Mouse (Mus musculus): ENCODE measurements around the gene Ccdc85b.
A peak's percentile ranks its signal among the peaks of the same experiment; 100 is the strongest.
"Not testable (repeated sequence)": the region's sequence is repeated elsewhere in the genome, so short reads cannot be mapped to it uniquely, and the experiment has no call there.

Gene Ccdc85b

GRCm38 (mm10) chr19:5457746-5458442, at the start of gene Ccdc85b:
Ccdc85b (minus strand) TSS chr19:5457894.
- peak; percentile 71 for DNase-seq

GRCm38 (mm10) chr19:5503687-5504086, 46.0 kb upstream of the Ccdc85b start, which contains the start of gene 1700020D05Rik:
1700020D05Rik (minus strand) TSS chr19:5503787.
- DNase-seq: no peak

DNA sequence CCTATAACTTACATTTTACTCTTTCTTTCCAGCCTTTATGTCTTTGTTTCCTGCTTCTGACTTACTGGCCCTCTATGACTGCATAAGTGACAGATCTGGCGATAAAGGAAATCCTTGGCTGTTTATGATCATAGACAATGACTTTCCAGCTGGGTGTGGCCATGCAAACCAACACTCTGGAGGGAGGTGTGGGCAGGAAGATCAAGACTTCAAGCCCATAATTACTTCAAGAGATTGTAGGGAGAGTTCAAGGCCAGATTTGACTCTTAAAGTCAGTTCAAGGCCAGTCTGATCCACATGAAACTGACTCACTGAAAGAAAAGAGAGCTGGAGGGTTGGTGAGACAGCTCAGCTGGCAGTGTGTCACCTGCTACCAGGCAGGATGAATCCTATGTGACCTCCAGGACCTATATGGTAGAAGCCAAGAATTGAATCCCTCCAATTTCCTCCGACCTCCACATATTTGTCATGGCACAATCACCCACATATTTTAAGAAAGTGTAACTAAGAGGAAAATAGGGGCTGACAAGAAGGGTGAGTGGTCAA, 42.7 kb upstream of the Ccdc85b start:
- no peak for DNase-seq

DNA sequence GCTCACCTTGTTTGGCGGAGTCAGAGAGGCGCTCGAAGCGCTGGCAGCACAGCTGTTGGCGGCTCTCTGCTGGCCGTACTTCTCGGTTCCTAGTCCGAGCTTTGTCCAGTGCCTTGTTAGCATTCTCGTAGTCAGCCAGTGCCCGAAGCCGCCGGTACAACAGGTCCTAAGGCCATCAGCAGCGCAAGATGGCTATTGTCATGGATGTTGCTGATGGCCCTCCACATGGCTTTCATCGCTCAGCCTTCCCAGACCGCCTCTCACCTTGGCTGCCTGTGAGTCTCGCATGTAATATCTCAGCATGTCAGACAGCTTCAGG, 38.3 kb upstream of the Ccdc85b start:
- DNase-seq: peak; percentile 21

GRCm38 (mm10) chr19:5495353-5496051, 37.8 kb upstream of the Ccdc85b start:
- DNase-seq: no peak

DNA sequence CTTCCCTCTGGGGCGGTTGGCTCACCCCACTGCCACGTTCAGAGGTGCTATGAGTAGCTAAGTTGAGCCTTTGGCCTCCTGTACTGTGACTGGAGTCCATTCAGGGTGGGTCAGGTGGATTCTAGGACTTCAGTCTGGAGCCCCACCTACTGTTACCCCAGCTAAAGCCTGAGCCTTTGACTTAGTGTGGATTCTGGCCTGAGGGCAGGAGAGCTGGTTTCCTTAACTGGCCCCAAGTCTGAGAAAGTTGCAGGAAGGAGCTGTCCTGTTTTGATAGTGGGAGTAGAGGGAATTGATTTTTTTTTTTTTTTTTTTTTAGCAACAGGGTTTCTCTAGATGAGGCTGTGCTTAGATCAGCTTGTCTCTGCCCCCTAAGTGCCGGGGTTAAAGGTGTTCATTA, 36.6 kb upstream of the Ccdc85b start:
- DNase-seq: peak; percentile 46

- DNase-seq: peak; percentile 48
These were observed 35.6 kb upstream of the Ccdc85b start for GRCm38 (mm10) chr19:5493301-5493721.

DNA sequence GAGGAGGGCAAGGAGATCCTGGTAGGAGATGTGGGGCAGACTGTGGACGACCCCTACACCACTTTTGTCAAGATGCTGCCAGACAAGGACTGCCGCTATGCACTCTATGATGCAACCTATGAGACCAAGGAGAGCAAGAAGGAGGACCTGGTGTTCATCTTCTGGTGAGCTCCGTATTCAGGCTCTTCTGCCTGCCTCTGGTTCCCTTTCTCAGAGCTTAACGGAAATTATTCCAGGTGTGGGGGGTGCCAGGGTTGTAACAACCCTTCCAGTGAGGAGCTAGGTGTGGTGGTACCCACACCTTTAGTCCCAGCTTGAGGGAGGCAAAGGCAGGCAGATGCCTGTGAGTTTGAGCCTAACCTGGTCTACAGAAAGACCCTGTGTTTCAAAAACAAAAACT, 34.9 kb upstream of the Ccdc85b start:
- no peak for DNase-seq

DNA sequence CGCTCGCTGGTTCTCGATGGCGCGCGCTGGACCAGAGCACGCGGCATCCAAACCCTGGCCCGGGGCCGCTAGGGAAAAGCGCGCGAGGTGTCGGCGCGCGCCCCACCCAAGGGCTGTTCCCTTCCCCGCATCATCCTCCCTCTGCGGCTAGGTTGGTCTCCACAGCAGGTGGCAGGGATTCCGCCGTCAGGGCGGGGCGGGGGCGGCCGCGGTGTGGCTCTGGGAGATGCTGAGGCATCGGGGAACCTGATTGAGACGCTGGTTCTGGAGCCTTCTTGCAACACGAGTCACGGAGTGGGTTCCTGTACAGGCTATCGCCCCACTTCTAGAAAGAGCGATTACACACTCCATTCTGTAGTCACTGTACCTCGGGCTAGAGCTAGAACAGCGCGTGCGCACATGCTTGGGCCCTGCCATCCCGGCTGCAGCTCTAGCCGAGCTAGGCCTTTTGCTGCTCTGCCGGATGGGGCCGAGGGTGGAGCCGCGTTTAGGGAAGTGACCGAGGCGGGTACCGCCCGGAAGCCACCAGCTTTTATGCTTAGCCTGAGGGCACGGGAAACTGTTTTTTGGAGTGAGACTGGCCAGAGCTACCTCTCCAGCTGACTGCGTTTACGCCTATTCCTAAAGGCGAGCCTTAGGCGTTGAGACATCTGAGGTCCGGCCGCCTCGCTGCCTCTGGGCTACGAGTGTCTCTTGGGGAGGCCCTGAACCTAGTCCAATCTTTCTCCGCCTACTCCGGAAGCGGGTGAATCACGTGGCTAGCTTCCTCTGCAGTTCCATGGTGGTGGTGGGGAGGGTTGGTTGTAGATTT, 33.4 kb upstream of the Ccdc85b start:
- peak; percentile 92 for DNase-seq

DNA sequence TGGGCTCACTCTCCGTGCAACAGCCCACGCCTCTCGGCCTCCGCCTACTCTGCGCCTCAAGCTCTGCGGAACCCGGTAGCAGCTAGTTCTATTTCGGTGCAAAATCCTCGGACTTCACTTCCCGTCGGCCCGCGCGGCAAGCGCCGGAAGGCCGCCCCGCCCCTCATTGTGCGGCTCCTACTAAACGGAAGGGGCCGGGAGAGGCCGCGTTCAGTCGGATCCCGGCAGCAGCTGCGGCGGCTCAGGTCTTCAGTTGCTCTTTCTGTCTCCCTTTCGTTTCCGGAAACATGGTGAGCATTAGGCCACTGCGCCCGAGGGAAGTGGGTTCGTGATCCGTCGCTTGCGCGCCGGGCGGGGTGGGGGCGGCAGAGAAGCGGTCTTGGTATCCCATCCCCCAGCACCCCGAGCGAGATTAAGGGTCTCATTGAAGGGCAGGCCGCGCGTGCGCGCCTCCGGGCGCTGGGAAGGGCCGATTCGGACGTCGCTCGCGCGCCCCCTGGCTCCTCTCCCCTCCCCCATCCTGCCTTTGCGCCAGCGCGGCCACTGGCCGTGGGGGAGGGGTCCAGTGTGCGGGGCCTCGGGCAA, 32.7 kb upstream of the Ccdc85b start, which contains the start of gene Cfl1:
Gene Cfl1 (plus strand): TSS at position 143 of the 585 bp plus-strand sequence.
- DNase-seq: peak; percentile 97

DNA sequence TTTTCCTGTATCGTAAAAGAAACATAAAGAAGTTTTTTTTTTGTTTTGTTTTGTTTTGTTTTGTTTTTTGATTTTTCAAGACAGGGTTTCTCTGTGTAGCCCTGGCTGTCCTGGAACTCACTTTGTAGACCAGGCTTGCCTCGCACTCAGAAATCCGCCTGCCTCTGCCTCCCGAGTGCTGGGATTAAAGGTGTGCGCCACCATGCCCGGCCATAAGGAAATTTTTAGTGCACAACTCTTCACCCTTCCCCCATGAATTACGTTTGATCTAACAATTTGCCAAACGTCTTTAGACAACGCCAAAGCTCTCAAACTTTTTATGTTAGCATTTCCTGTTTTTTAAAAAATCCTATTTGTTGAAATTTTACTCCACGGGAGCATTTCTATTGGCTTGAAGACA, 32.0 kb upstream of the Ccdc85b start:
- DNase-seq: not testable (repeated sequence)

- DNase-seq: peak; percentile 99
These were observed 31.3 kb upstream of the Ccdc85b start for GRCm38 (mm10) chr19:5488878-5489571.

- DNase-seq: peak; percentile 98
These were observed 30.3 kb upstream of the Ccdc85b start, which contains the start of gene Mus81 for GRCm38 (mm10) chr19:5487768-5488550. Mus81 (minus strand) TSS chr19:5488402.

DNA sequence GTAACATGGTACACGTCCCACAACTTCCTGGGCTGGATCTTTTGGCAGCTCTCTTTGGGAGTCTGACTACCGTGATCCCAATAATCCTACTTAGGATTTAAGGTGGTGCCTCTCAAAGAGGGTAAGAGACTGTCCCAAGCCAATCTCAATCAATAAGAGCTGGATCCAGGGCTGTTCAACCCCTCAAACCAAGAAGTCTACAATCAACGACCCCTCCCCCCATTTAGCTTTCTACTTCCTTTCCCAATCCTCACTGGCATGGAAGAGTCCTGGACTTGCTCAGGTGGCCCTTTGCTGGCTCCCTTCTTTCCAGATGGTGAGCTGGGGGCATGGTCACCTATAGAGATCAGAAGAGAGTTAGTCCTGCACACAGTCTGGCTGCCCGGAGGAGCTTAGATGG, 29.1 kb upstream of the Ccdc85b start:
- DNase-seq: no peak

DNA sequence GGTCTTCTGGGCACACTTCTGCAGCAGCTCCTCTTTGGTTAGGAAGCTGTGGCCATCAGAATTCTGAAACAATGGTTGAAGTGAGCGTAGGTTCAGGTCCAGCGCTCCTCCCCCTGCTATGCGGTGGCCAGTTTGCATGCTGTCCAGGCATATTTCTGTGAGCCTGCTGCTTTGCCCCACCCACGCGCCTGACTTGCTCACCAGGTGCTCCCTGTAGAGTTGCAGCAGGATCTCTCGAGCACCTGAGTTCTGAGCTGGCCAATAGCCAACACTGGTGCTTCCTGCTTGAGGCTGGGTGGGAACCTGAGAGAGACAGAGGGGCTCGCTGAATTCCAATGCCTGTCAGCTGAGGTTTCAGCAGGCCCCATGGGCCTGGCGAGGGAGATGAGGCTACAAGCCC, 28.6 kb upstream of the Ccdc85b start:
- DNase-seq: peak; percentile 58

DNA sequence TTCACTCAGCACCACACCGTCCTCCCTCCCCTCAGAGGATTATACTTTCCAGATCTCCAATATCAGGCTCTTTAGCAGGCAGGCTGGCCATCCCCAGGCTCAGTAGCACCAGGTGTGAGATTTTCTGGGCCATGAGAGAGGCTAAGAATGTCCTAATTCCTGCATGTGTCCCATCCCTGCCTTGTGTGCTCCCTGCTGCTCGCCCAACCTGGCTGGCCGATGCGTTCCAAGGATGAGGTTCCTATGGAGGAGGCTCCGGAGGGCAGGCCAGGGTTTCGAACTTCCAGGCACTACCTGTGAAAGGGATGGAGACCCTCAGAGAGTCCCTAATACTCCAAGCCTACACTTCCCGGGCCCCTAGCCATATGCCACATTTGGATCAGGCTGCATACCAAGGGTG, 28.1 kb upstream of the Ccdc85b start:
- DNase-seq: no peak

DNA sequence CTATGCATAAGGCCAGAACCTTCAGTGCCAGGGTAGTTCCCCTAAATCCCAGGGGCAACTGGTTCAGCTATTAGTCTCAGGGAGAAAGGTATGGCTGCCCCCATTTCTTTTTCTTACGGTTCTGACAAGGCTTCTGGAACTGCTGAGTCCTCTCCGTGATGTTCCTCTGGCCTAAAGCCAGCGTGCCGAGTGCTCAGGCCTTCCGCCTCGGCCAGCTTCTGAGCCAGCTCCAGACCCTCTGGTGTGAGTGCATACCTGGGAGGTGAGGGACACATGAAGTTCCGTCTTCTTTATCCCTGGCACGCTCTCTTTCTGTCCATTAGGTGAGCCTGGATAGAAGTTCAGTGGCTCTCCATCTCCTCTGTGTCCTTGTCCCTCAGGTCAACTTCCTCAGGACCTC, 27.7 kb upstream of the Ccdc85b start:
- no peak for DNase-seq

DNA sequence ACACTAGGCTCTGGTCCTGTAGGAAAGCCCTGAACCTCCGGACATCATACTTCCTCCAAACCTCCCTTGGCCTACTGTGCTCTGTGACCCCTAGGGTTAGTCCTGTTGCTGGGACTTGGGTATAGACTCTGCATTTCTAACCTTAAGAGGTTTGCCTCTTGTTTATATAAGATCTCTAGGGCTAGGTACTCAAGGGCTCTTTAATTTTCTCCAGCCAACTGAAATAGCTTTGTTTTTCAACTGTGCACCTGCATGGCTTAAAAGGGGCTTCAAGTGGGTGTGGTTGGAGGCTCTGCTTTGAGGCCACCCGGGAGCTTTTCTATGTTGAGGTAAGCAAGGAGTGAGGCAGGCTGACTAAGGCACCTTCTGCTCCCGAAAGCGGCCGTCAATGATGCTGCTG, 26.8 kb upstream of the Ccdc85b start:
- DNase-seq: no peak

DNA sequence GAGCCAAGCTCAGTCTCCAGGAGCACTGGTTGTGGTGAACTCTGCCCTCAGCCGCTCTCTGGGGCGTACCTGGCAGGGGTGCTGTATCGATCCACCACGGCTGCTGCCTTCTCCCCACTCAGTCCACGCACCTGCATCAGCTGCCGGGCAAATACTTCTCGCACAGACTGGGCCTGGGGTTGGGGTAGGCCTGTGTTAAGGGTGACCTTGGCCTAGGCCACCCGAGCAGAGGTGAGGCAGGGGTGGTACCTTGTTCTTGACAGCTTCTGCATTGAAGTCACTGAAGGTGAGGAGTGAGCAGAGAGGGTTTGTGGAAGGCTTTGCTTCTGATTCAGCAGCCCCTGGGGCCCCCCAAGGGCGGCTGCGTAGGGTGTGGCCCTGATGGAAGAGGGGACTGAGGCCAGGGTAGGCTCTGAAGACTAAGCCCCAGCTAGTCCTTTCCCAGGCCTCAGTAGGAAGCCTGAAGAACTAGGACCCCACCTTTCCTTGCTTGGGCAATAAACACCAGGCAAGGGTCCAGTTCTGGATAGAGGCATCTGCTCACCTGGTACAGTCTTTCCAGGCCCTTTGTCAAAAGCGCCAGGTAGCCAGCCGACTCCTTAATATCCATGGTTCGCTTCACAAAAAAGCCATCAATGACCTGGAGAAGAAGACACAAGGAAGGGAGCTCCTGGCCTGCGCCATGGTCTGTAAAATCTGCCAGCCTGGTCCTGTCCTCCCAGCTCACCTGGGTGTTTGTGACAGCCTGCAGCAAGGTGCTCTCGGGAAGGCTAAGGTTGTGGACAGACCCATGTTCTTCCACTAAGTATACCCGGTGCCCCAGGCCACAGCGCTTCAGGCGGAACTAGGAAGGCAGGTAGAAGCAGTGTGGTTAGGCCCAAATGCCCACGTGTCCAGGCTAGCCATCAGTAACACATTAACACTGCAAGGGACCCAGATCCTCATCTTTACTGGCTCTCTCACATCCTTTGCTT, 26.0 kb upstream of the Ccdc85b start:
- DNase-seq: no peak

DNA sequence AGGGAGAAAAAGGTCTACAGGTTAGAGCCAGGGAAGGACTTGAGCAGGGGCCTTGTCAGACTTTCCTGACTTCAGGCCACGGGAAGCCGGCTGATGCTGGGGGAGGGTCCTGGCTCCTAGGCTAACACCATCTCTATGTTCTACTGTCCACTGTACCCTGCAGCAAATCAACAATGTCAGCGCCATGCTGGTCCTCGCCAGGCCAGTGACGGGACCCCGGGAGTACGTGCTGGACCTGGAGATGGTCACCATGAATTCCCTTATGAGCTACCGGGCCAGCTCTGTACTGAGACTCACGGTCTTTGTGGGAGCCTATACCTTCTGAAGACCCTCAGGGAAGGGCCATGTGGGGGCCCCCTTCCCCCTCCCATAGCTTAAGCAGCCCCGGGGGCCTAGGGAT, 23.7 kb upstream of the Ccdc85b start:
- DNase-seq: no peak
